Mouse (Mus musculus) lung, embryonic 14.5 days (tissue): ENCODE results near the gene Isg15. TPM values are rescaled to one million over a fixed set of nuclear protein-coding genes. Genes with fewer than 3 reads are reported as not detected.

ENCODE experiments used
- ATAC-seq: fragments of 200-750 bp; cut with Nextera tagmentation; 2 replicates; pipeline ENCODE4 v1.8.0; 2017; ENCODE audit warnings: mild to moderate bottlenecking, moderate TSS enrichment, moderate library complexity; ENCODE audit not compliant: insufficient read depth
- DNase-seq: peaks from one replicate; pipeline ENCODE4 v3.0.0-alpha.2; 2015
- H3K27ac ChIP-seq: fragments of 300-500 bp; sonication (generic); 2 replicates; pipeline ENCODE4 v1.5.1; 2014; ENCODE audit warnings: low read depth, mild to moderate bottlenecking, moderate library complexity
- H3K27me3 ChIP-seq: fragments of 300-500 bp; sonication (generic); 2 replicates; pipeline ENCODE4 v1.6.1; 2014; ENCODE audit warnings: low read length, control low read depth; ENCODE audit not compliant: insufficient read depth
- H3K36me3 ChIP-seq: fragments of 300-500 bp; sonication (generic); 2 replicates; pipeline ENCODE4 v1.6.1; 2014; ENCODE audit warnings: control low read depth; ENCODE audit not compliant: insufficient read depth
- H3K4me1 ChIP-seq: fragments of 300-500 bp; sonication (generic); 2 replicates; pipeline ENCODE4 v1.6.1; 2014; ENCODE audit warnings: antibody characterized with exemption, control low read depth; ENCODE audit not compliant: insufficient read depth
- H3K4me2 ChIP-seq: fragments of 300-500 bp; sonication (generic); 2 replicates; pipeline ENCODE4 v1.6.1; 2014; ENCODE audit warnings: mild to moderate bottlenecking
- H3K4me3 ChIP-seq: fragments of 300-500 bp; sonication (generic); 2 replicates; pipeline ENCODE4 v1.5.1; 2014; ENCODE audit warnings: low read depth, low read length
- H3K9ac ChIP-seq: fragments of 300-500 bp; sonication (generic); 2 replicates; pipeline ENCODE4 v1.6.1; 2014
- H3K9me3 ChIP-seq: fragments of 300-500 bp; sonication (generic); 2 replicates; pipeline ENCODE4 v1.6.1; 2016; ENCODE audit warnings: low read depth, low read length, control low read depth
- CTCF ChIP-seq: IDR thresholded peaks from 2 replicates; pipeline ENCODE4 v1.5.1; 2016; ENCODE audit warnings: antibody characterized with exemption, low read depth
- WGBS: fragments of 180-500 bp; shearing (Covaris S2); extraction: QIAGEN DNeasy Blood & Tissue Kit; methylation state at CpG from one replicate; pipeline ENCODE4 v1.1.7; 2014; 5-methylcytosine and 5-hydroxymethylcytosine counted together
- polyA plus RNA-seq: library from polyadenylated mRNA; unstranded; fragments of >200 nt; fragmentation: Nextera tagmentation; extraction: Ambion mirVana; gene quantifications from 2 replicates; pipeline ENCODE4 v1.2.1, GENCODE M21; 2014

The Isg15 gene
- polyA plus RNA-seq, 1 experiment from 2014 or later, result not detected

DNA sequence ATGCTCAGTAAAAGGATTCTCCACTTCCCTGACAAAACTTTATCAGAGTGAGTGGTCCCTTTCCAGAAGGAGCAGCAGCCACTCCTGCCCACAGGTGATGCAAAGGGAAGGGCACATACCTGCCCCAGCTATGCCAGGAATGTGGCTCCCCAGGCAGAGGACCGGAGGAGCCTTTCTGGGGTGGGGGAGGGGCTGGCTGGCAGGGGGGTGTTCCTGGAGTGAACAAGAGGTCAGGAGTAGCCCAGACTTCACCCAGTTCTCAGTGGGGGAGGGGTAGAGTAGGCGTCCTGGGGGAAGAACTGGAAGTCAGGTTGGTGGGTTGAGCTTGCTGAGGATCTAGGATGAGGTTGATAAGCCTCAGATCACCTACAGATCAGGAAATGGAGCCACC lies 7.4 kb downstream of the Isg15 start:
- ATAC-seq (no peak), DNase-seq (peak; percentile 61)
- Histone ChIP-seq H3K9me3 (no peaks in the 10 kb centered on the region), H3K27ac (peak overlapping the region; percentile 93), H3K4me1 (peaks cover 35% of the 10 kb centered on the region), H3K9ac (0 out of 2 replicates have a peak overlapping the region, but pooled peaks have one; percentile 16), H3K4me3 (no peak overlapping the region), H3K4me2 (peak overlapping the region; percentile 32; the same call in 1 of the 2 replicates), H3K27me3 (no peaks in the 10 kb centered on the region), H3K36me3 (peaks cover 41% of the 10 kb centered on the region)
- no peak for TF ChIP-seq CTCF
- 28% methylated on average over 2 of the region's 2 CpGs for WGBS

DNA sequence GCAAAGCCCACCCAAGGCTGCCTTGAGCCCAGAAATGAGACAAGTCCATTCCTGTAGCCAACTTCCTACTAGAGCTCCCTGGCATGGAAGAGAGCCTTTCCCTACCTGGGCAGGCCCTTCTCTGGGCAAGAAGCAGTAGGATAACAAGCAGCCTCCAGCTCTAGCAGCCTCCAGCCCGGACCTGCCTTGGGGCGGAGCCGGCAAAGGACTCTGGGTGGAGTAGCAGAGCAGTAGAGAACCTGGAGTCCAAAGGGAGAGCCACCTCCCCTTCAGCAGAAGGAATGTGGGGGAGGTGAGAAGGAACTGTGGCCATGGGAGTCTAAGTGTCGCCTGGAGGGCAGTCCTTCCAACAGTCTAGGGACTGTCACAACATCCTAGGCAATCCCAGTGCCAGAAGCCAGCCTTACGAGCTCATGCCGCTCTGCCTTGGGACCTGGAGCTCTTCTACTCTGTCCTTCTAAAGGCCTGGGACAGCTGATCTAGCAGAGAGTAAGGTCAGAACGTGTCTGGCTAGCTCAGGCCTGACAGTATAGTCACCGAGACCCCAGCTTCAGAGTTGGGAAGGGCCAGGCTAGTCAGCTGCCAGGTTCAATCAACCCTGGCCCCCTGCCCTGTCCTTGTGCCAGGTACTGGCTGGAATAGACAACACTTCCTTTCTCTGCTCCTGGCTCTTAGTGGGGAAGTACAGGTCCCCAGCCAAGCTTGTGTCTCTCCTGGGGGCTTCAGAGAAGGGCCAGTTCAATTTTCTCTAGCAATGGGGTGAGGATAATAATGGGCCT lies 8.0 kb downstream of the Isg15 start:
- H3K9ac ChIP-seq, result peak overlapping the region; percentile 16; the same call in 1 of the 2 replicates
- peak overlapping the region; percentile 93 for H3K27ac ChIP-seq
- H3K4me2 ChIP-seq, result peak overlapping the region; percentile 32
- no peak overlapping the region for H3K4me3 ChIP-seq
- H3K4me1 ChIP-seq, result peaks cover 35% of the 10 kb centered on the region
- no peak for TF ChIP-seq CTCF
- ATAC-seq (no peak), DNase-seq (peak; percentile 40)
- peaks cover 41% of the 10 kb centered on the region for H3K36me3 ChIP-seq
- WGBS, result 43% methylated on average over 8 of the region's 8 CpGs
- H3K9me3 ChIP-seq, result no peaks in the 10 kb centered on the region
- no peaks in the 10 kb centered on the region for H3K27me3 ChIP-seq

DNA sequence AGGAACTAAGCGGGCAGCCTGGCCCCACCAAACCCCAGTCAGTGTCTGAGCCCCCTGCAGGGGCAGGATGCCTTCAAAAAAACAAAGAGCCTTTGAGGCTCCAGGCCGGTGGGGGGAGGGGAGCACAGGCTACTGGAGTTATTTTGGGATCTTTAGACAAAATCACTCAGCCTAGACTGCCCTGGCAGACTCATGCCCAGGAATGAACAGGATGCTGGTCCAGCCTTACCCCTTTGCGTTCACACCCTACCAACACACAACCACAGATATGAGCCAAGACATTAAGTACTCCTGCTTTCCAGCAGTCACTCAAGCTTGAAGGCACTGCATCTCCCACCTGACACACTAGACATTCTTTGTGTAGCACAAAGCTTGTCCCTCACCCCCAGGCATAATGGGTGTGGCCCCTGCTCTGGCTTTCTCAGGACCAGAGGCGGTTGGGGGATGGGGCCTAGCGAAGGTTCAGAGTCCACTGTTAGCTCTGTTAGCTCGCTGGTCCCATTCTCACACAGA lies 11.8 kb downstream of the Isg15 start:
- no peak overlapping the region for H3K9ac ChIP-seq
- H3K4me2 ChIP-seq, result peak overlapping the region; percentile 18; the same call in 1 of the 2 replicates
- H3K9me3 ChIP-seq, result no peaks in the 10 kb centered on the region
- H3K27ac ChIP-seq, result peak overlapping the region; percentile 3; the same call in 1 of the 2 replicates
- no peaks in the 10 kb centered on the region for H3K27me3 ChIP-seq
- no peak for TF ChIP-seq CTCF
- H3K4me3 ChIP-seq, result no peak overlapping the region
- ATAC-seq, result 0 out of 2 replicates have a peak, but pooled peaks have one; percentile 9
- H3K36me3 ChIP-seq, result peaks cover 52% of the 10 kb centered on the region
- peaks cover 23% of the 10 kb centered on the region for H3K4me1 ChIP-seq
- WGBS, result 27% methylated on average over 6 of the region's 6 CpGs
- peak; percentile 38 for DNase-seq

DNA sequence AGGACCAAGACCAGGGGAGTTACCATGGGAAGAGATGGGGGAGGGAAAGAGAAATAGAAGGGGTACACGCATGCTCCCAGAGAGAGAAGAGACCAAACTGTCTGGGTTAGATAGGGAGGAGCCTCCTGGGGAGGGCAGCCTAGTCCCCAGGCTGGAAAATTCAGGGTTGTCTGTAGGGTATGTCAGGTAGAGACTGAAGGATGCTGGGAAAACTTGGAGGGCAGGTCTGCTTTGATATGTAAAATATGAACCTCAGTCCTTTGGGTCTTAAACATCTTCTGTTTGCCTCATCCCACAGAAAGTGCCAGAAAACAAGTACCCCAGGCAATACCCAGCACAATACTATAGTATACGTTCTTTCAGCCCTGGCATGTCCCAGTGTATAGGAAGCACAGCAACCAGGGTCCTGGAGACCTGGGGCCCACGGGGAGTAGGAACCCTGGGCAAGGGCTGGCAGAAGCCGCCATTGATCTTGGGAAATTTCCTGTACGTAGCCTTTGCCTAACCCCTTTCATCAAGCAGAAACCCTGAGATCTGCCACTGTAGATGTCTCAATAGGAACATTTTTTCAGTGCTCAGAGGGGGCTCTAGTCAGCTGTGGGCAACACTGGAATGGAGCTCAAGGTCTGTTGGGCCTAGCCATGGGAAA lies 12.3 kb downstream of the Isg15 start:
- DNase-seq, result no peak
- H3K27ac ChIP-seq, result peak overlapping the region; percentile 3; the same call in 1 of the 2 replicates
- H3K9ac ChIP-seq, result no peak overlapping the region
- H3K36me3 ChIP-seq, result peaks cover 56% of the 10 kb centered on the region
- no peak for ATAC-seq
- H3K4me1 ChIP-seq, result peaks cover 19% of the 10 kb centered on the region
- no peak overlapping the region for H3K4me3 ChIP-seq
- H3K9me3 ChIP-seq, result no peaks in the 10 kb centered on the region
- H3K27me3 ChIP-seq, result no peaks in the 10 kb centered on the region
- TF ChIP-seq CTCF, result no peak
- 70% methylated on average over 5 of the region's 5 CpGs for WGBS
- no peak overlapping the region for H3K4me2 ChIP-seq

DNA sequence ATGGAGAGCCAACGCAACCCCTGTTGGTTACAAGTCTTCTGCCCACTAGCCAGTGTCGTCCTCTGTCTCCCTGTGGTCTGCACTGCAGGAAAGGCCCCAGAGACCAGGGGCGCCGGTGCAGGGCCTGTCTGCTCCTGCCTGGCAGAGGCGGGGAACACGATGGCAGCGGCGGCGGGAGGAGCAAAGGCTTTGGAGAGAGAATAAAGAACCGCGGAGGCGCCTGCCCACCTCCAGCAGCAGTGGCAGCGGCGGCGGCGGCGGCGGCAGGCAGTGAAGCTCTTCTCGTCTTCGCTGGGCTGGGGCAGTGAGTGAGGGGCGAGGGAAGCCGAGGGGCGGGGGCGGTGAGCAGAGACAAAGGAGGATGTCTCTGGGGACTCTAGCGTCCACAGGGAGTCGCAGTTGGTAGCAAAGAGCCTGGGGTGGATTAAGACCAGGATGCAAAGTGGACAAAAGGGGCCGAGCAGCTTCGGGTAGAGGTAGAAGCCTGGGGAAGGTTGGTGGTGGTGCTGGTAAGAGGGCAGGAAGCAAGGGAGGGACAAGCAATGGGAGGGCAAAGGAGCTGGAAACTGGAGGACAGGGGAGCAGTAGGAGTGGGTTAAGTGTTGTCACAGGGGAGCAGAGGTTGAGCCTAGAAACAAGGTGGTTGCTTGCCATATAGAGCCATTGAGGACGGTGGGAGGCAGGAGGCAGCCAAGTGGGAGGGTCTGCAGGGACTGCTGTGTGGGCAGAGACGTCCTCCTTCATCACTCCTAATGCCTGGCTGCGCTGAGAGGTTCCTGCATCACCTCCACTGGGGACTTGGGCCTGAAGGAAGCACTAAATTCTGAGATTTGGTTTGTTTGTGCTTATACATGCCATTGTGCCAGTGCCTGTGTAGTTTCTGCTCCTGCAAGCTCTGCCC lies 14.4 kb downstream of the Isg15 start:
- no peaks in the 10 kb centered on the region for H3K27me3 ChIP-seq
- peak overlapping the region; percentile 44 for H3K9ac ChIP-seq
- peak overlapping the region; percentile 50 for H3K4me2 ChIP-seq
- H3K36me3 ChIP-seq, result peaks cover 44% of the 10 kb centered on the region
- H3K4me1 ChIP-seq, result peaks cover 9% of the 10 kb centered on the region
- ATAC-seq (no peak), DNase-seq (peak; percentile 21)
- WGBS, result 20% methylated on average over 31 of the region's 31 CpGs
- H3K4me3 ChIP-seq, result peak overlapping the region; percentile 21
- 0 out of 2 replicates have a peak overlapping the region, but pooled peaks have one; percentile 33 for H3K27ac ChIP-seq
- H3K9me3 ChIP-seq, result no peaks in the 10 kb centered on the region
- TF ChIP-seq CTCF, result no peak

DNA sequence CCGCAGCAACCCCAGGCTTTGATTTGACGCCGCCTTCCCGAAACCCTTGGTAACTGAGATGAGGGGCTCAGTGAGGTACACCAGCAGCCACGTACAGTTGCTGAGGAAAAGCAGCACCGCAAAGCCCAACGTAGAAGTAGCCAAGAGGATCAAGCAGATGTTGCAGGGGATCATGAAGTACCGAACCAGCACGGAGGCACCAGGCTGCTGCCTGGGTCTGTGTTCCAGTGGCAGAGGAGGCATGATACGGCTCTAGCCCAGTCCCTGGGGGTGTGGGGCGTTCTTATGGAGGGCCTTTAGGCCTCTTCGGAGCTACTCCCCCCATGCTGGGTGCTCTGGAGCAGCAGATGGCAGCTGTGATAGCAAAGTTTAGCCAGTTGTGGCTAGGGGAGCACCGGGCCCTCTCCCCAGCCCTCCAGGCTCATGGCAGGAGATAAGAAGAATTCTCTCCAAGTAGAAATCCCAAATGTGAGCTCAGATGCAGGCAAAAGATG lies 15.1 kb downstream of the Isg15 start:
- H3K9me3 ChIP-seq, result no peaks in the 10 kb centered on the region
- peak overlapping the region; percentile 50 for H3K4me2 ChIP-seq
- H3K4me3 ChIP-seq, result peak overlapping the region; percentile 21; the same call in 1 of the 2 replicates
- H3K4me1 ChIP-seq, result peaks cover 9% of the 10 kb centered on the region
- peak overlapping the region; percentile 44; the same call in 1 of the 2 replicates for H3K9ac ChIP-seq
- peaks cover 38% of the 10 kb centered on the region for H3K36me3 ChIP-seq
- H3K27me3 ChIP-seq, result no peaks in the 10 kb centered on the region
- ATAC-seq (no peak), DNase-seq (no peak)
- no peak for TF ChIP-seq CTCF
- 0 out of 2 replicates have a peak overlapping the region, but pooled peaks have one; percentile 33 for H3K27ac ChIP-seq
- WGBS, result 75% methylated on average over 13 of the region's 13 CpGs
